Mouse (Mus musculus): Measurements from ENCODE around the gene Gm9964.

DNA sequence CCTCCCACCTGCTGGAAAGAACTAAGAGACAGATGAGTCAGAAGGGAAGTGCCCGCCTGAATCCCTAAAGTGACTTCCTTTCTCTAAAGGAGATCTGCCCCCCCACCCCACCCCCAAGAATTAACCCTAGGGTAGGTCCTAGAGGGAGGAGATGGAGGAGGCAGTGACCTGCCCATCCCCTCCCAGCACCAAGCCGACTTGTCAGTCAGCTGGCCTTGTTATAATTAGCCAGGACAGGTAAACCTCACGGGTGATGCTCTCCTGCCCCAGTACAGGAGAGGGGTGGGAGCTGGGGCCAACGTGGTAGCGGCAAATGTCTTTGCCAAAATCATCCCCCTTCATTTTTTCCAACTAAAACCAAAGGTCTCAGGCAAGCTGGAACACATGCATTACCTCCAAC is 5.1 kb downstream of the Gm9964 start:
- TF ChIP-seq CTCF (IDR thresholded peaks at IDR 0.05; ENCODE audit: borderline replicate concordance, extremely low read depth, insufficient read depth, insufficient read length) = no peak
- no peak for TF ChIP-seq POLR2A (IDR thresholded peaks at IDR 0.05; ENCODE audit: borderline replicate concordance, extremely low read depth, insufficient read depth, insufficient read length, poor library complexity, severe bottlenecking)

Measured in brain, embryonic 14.5 days (tissue).